Comparison of ENCODE assay signal across 7 mouse cellular contexts in the genomic region with DNA sequence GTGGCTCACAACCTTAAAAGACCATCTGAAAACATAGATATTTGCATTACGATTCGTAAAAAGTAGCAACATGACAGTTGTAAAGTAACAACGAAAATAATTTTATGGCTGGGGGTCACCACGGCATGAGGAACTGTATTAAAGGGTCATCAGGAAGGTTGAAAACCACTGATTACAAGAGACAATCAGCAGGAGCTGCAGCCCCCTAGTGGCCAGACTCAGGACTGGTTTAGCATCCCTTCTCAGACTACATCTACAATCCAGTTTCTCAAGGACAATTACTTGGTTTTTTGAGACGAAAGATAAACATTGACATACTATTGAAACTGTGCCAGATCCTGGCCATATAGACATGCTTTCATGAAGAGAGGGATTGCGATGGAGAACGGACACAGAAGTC. TPM values are rescaled to one million over a fixed set of nuclear protein-coding genes. Genes with fewer than 3 reads are reported as not detected.
DNase-seq lines count a peak whose midpoint lies in the region.

No protein-coding gene starts in this region.

- DNase-seq in ovary, postnatal 10 days (ENCODE audit: low spot score): peak; percentile 6
- DNase-seq in ovary, adult 18-20 months (ENCODE audit: low spot score): no peak
- peak; percentile 70 for DNase-seq in adrenal gland, postnatal 25 days
- peak; percentile 18 for DNase-seq in fibroblast of lung, adult 2 months (ENCODE audit: low read depth)
- peak; percentile 81 for DNase-seq in kidney, postnatal 10 days
- peak; percentile 12 to 21 for DNase-seq in lung, adult 18-20 months
- peak; percentile 40 to 58 for DNase-seq in right cerebral cortex, postnatal 10 days (ENCODE audit: low spot score in 2 of 2)

RNA-seq across cellular contexts. Expression of a gene that starts 38.1 kb away (rescaled TPM):
- not detected in 2 replicates for total RNA-seq in adrenal gland, postnatal 25 days (2021)
